Mouse (Mus musculus): ENCODE data around the gene Fpr2.

DNA sequence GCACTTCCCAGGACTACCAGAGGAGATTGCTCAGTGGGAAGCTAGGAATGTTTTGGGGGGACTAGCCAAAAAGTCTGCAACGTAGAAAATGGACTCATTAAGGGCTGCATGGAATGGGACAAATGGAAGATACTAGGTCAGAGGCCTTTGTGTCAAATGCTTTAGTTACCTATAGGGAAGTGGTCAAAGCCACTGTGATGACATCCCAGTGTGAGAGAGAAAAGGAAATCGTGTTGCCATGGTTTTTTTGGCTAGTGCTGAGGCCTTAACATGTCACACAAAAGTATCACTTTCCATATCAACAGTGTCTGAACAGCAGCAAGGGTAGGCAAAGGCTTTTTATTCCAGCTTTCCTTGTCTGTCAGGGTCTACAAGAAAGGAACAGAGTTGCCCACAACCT, 22.5 kb upstream of the Fpr2 start:
- TF ChIP-seq CTCF (IDR thresholded peaks at IDR 0.05; ENCODE audit: insufficient read depth, low read length) (no peak), POLR2A (IDR thresholded peaks at IDR 0.05; ENCODE audit: borderline replicate concordance, extremely low read depth, low read depth, low read length) (no peak)

Measured in lung, adult 2 months (tissue).